Mouse (Mus musculus) lung, adult 2 months (tissue): ENCODE data around the gene Gm7247.

Experiments used
- CTCF ChIP-seq: fragments of 200-500 bp; IDR thresholded peaks from 2 replicates; pipeline ENCODE4 v1.5.1; 2011; ENCODE audit warnings: mild to moderate bottlenecking, low read length, control low read depth; ENCODE audit not compliant: insufficient read depth
- POLR2A ChIP-seq: fragments of 200-500 bp; IDR thresholded peaks from 2 replicates; pipeline ENCODE4 v1.6.1; 2011; ENCODE audit warnings: low read depth, mild to moderate bottlenecking, control low read depth, low read length, borderline replicate concordance; ENCODE audit errors: extremely low read depth

- TF ChIP-seq CTCF: no peak
- no peak for TF ChIP-seq POLR2A
These were observed 135.4 kb downstream of the Gm7247 start for GRCm38 (mm10) chr14:51496955-51497354.
